In the genomic region with DNA sequence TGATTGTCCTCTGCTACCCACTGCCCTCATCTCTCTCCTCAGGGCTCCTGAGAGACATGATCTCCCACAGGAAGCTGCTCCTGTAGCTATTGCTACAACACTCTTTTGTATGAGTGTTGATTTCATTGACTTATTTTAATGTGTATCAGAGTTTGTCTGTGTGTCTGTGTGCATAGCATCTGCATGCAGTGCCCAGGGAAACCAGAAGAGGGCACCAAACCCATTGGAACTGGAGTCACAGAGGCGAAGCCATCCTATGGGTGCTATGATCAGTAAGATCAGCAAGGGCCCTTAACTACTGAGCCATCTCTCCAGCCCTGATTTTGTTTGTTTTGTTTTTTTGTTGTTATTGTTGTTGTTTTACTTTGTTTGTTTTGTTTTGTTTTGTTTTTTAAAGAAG, we compare ENCODE assay signal across 8 mouse cellular contexts. TPM values are rescaled to one million over a fixed set of nuclear protein-coding genes. Genes with fewer than 3 reads are reported as not detected.
DNase-seq lines count a peak whose midpoint lies in the region; ATAC-seq and TF ChIP-seq lines count a peak whose summit lies in the region.

No protein-coding gene starts in this region.

- no peak overlapping the region for H3K9ac ChIP-seq in liver, adult 2 months (ENCODE audit: low read depth, low read length)

- H3K4me3 ChIP-seq in liver, adult 2 months (ENCODE audit: insufficient read depth, low read depth, low read length): no peak overlapping the region

- WGBS in liver, adult 2 months: 74% methylated on average over 1 of the region's 1 CpGs

- no peak for ATAC-seq in inflammation-experienced regulatory T-cells, adult 6 months

- TF ChIP-seq POLR2A in liver, adult 2 months (IDR thresholded peaks at IDR 0.05; ENCODE audit: extremely low read depth, insufficient read depth, low read length): no peak

- H3K79me2 ChIP-seq in liver, adult 2 months (ENCODE audit: control insufficient read depth, insufficient read depth, low read length): no peaks in the 10 kb centered on the region

- TF ChIP-seq CTCF in liver, adult 2 months (IDR thresholded peaks at IDR 0.05; ENCODE audit: low read depth, low read length): peak; percentile 70

- no peaks in the 10 kb centered on the region for H3K36me3 ChIP-seq in liver, adult 2 months (ENCODE audit: control insufficient read depth, insufficient read depth, low read length)

- no peaks in the 10 kb centered on the region for H3K4me1 ChIP-seq in liver, adult 2 months (ENCODE audit: control insufficient read depth, insufficient read depth, low read length)

- H3K27ac ChIP-seq in liver, adult 2 months (replicated peaks; ENCODE audit: insufficient read depth, low read depth, low read length): no peak overlapping the region

- no peaks in the 10 kb centered on the region for H3K27me3 ChIP-seq in liver, adult 2 months (ENCODE audit: control insufficient read depth, insufficient read depth, low read length)

- peak; percentile 67 for DNase-seq in heart, postnatal 4 days
- DNase-seq in heart, adult 11 months: no peak
- DNase-seq in urinary bladder, postnatal 14 days (ENCODE audit: low spot score): peak; percentile 36
- no peak for DNase-seq in urinary bladder, postnatal 25 days (ENCODE audit: low spot score)
- DNase-seq in c-Kit-positive CD71-negative TER-119-negative erythroid progenitor cells, embryonic 14.5 days (ENCODE audit: low read depth): peak; percentile 73
- DNase-seq in liver, adult 2 months (ENCODE audit: extremely low read depth, low read depth, low spot score): peak; percentile 26
- DNase-seq in spleen, postnatal 10 days (ENCODE audit: low spot score in 2 of 2): peak; percentile 50 to 78

RNA-seq across cellular contexts. Expression of a gene that starts 7.2 kb away (rescaled TPM):
- not detected for total RNA-seq in heart, postnatal 4 days (2021)
- total RNA-seq in liver, adult 2 months (2014; rRNA removed): not detected in 2 replicates
- not detected in 2 replicates for polyA plus RNA-seq in liver, adult 2 months (2012; rRNA removed)
- polyA plus RNA-seq in inflammation-experienced regulatory T-cells, adult 6 months (2017; shearing (Covaris generic)): not detected

RNA-seq across cellular contexts. Expression of a gene that starts 42.6 kb away (rescaled TPM):
- total RNA-seq in heart, postnatal 4 days (2021): 100 to 1,000 TPM; 303 to 307 TPM
- 386 and 392 TPM in 2 replicates for total RNA-seq in liver, adult 2 months (2014; rRNA removed)
- polyA plus RNA-seq in liver, adult 2 months (2012; rRNA removed): 283 and 350 TPM in 2 replicates
- polyA plus RNA-seq in inflammation-experienced regulatory T-cells, adult 6 months (2017; shearing (Covaris generic)): 100 to 1,000 TPM; 503 to 566 (median 560) TPM

RNA-seq across cellular contexts. Expression of a gene that starts 45.1 kb away (rescaled TPM):
- not detected for total RNA-seq in heart, postnatal 4 days (2021)
- not detected in 2 replicates for total RNA-seq in liver, adult 2 months (2014; rRNA removed)
- not detected in 2 replicates for polyA plus RNA-seq in liver, adult 2 months (2012; rRNA removed)
- polyA plus RNA-seq in inflammation-experienced regulatory T-cells, adult 6 months (2017; shearing (Covaris generic)): not detected

Comparison
In these comparisons a context has a peak if more than half of its experiments do, and no peak if none do; other contexts are left out.
1. DNase-seq: peak in heart, postnatal 4 days (single experiment), urinary bladder, postnatal 14 days (single experiment), c-Kit-positive CD71-negative TER-119-negative erythroid progenitor cells, embryonic 14.5 days (single experiment), liver, adult 2 months (single experiment) and spleen, postnatal 10 days (2 of 2); none in heart, adult 11 months (single experiment) and urinary bladder, postnatal 25 days (single experiment).